Mouse (Mus musculus): ENCODE results near the gene Plod2. TPM values are rescaled to one million over a fixed set of nuclear protein-coding genes. Genes with fewer than 3 reads are reported as not detected.

Gene Plod2
- total and polyA plus RNA-seq, 2 experiments from 2014 or later = 6.3 to 13.4 TPM

- Histone ChIP-seq H3K27ac (ENCODE audit: low read depth, low read length) (no peak overlapping the region), H3K9me3 (ENCODE audit: low read length) (no peaks in the 10 kb centered on the region), H3K4me3 (ENCODE audit: low read depth, low read length) (no peak overlapping the region), H3K9ac (replicated peaks; ENCODE audit: low read length, poor library complexity, severe bottlenecking) (no peak overlapping the region), H3K27me3 (ENCODE audit: insufficient read depth, low read length) (no peaks in the 10 kb centered on the region), H3K36me3 (ENCODE audit: insufficient read depth, low read length) (no peaks in the 10 kb centered on the region), H3K4me1 (ENCODE audit: insufficient read depth, low read length) (no peaks in the 10 kb centered on the region), H3K4me2 (ENCODE audit: low read depth, low read length, poor library complexity, severe bottlenecking) (no peak overlapping the region)
- DNase-seq (ENCODE audit: low spot score) = no peak
- 82% methylated on average over 3 of the region's 3 CpGs for WGBS
- ATAC-seq (ENCODE audit: low FRiP score) = no peak
- no peak for TF ChIP-seq CTCF (IDR thresholded peaks at IDR 0.05)
Observed at GRCm38 (mm10) chr9:92634792-92635191, 92.8 kb downstream of the Plod2 start.

GRCm38 (mm10) chr9:92639200-92639897, 97.3 kb downstream of the Plod2 start:
- DNase-seq (ENCODE audit: low spot score) (peak; percentile 28), ATAC-seq (ENCODE audit: low FRiP score) (no peak)
- no peaks in the 10 kb centered on the region for H3K9me3 ChIP-seq (ENCODE audit: low read length)
- H3K27me3 ChIP-seq (ENCODE audit: insufficient read depth, low read length) = no peaks in the 10 kb centered on the region
- no peaks in the 10 kb centered on the region for H3K36me3 ChIP-seq (ENCODE audit: insufficient read depth, low read length)
- no peak overlapping the region for H3K4me2 ChIP-seq (ENCODE audit: low read depth, low read length, poor library complexity, severe bottlenecking)
- peak; percentile 64 for TF ChIP-seq CTCF (IDR thresholded peaks at IDR 0.05)
- no peak overlapping the region for H3K4me3 ChIP-seq (ENCODE audit: low read depth, low read length)
- no peaks in the 10 kb centered on the region for H3K4me1 ChIP-seq (ENCODE audit: insufficient read depth, low read length)
- WGBS = 81% methylated on average over 6 of the region's 6 CpGs
- H3K27ac ChIP-seq (ENCODE audit: low read depth, low read length) = no peak overlapping the region
- no peak overlapping the region for H3K9ac ChIP-seq (replicated peaks; ENCODE audit: low read length, poor library complexity, severe bottlenecking)

- no peaks in the 10 kb centered on the region for H3K4me1 ChIP-seq (ENCODE audit: insufficient read depth, low read length)
- H3K9me3 ChIP-seq (ENCODE audit: low read length) = peaks cover 3% of the 10 kb centered on the region; the same call in 1 of the 2 replicates
- no peaks in the 10 kb centered on the region for H3K27me3 ChIP-seq (ENCODE audit: insufficient read depth, low read length)
- ATAC-seq (ENCODE audit: low FRiP score) = no peak
- no peak overlapping the region for H3K4me3 ChIP-seq (ENCODE audit: low read depth, low read length)
- H3K4me2 ChIP-seq (ENCODE audit: low read depth, low read length, poor library complexity, severe bottlenecking) = no peak overlapping the region
- no peak overlapping the region for H3K9ac ChIP-seq (replicated peaks; ENCODE audit: low read length, poor library complexity, severe bottlenecking)
- no peak overlapping the region for H3K27ac ChIP-seq (ENCODE audit: low read depth, low read length)
- no peaks in the 10 kb centered on the region for H3K36me3 ChIP-seq (ENCODE audit: insufficient read depth, low read length)
- WGBS = 82% methylated on average over 1 of the region's 1 CpGs
- no peak for TF ChIP-seq CTCF (IDR thresholded peaks at IDR 0.05)
- no peak for DNase-seq (ENCODE audit: low spot score)
Observed at GRCm38 (mm10) chr9:92641717-92642116, 99.7 kb downstream of the Plod2 start.

Other genes with a start within 250 kb of the Plod2 start
- gene 1700057G04Rik, start 232.8 kb upstream of the Plod2 start, total RNA-seq (2014; rRNA removed) = not detected in 2 replicates
- gene 1700057G04Rik, start 232.8 kb upstream of the Plod2 start, polyA plus RNA-seq (2015; fragmentation: Nextera tagmentation; extraction: Ambion mirVana) = not detected in 2 replicates
- 1.8 and 2.1 TPM in 2 replicates for gene Plscr4, start 84.8 kb upstream of the Plod2 start, total RNA-seq (2014; rRNA removed)
- gene Plscr4, start 84.8 kb upstream of the Plod2 start, polyA plus RNA-seq (2015; fragmentation: Nextera tagmentation; extraction: Ambion mirVana) = 3.0 and 3.2 TPM in 2 replicates

All from midbrain, postnatal 0 days (tissue).